Mouse (Mus musculus): ENCODE results near the gene Hapln4.

Hapln4 gene

DNA sequence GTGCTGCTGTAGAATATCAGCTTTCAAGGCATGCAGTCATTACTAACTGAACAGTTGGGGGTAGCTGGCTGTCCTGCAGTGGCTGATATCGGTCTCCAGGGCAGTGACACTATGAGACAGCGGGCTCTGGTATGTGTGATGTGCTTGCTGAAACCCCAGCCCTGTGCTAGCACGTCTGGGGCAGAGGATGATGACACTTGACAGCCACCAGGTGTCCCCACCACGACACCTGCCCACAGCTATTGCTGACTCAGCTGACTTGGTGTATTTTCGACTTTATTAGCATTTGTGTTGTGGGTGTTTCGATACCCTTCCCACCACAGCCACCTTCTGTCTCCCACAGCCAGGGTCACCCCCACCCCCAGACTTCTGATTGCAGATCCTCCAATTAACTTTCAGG lies 21.2 kb downstream of the Hapln4 start:
- peak; percentile 38 for DNase-seq

- no peak for DNase-seq
Observed at GRCm38 (mm10) chr8:70104922-70105321, 21.7 kb downstream of the Hapln4 start.

GRCm38 (mm10) chr8:70110451-70110850 lies 27.2 kb downstream of the Hapln4 start:
- no peak for DNase-seq

- DNase-seq, result no peak
Observed at GRCm38 (mm10) chr8:70111192-70111795, 28.0 kb downstream of the Hapln4 start.

DNA sequence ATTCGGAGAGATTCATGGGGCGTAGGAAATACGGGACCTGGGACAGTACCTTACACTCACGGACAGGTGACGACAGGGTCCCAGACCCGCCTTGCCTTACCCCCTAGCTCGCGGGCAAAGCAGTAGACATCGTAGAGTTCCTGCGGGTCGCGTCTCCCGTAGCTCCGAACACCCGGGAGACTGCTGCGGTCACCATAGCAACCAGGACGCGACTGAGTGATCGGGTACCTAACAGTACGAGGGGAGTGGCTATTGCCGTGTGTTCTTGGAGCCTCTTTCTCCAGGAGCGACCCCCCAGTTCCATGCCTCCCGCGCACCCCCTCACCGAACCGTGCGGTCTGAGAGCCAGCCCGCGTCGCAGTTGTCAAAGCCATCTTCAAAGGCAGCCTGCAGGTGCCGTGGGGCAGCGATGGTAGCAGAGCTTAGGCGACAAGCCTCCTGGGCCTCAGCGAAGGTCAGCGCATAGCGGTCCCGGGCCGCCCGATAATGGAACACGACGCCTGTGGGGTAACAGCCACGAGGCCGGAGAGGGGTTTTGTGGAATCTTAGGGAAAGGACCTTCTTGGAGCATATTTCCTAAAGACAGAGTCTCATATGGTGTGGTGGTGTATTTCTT lies 29.3 kb downstream of the Hapln4 start:
- no peak for DNase-seq

DNA sequence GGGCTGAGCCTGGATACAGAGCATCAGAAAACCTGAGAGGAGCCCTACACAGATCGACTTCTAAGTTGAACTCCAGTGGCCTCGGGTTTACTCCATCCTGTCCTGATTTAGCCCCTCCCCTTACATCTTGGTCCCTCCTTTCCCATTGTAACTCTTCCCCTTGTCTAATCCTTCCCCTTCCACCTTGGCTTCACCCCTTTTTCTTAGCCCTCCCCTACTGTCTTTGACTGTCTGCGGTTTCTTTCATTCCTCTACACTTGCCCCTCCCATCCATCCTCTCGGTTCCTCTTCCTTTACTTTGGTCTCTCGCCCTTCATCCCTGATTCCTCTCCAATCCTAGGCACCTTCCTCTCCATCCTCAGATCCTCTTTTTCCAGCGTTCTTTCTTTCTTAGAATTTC lies 31.2 kb downstream of the Hapln4 start:
- no peak for DNase-seq

DNA sequence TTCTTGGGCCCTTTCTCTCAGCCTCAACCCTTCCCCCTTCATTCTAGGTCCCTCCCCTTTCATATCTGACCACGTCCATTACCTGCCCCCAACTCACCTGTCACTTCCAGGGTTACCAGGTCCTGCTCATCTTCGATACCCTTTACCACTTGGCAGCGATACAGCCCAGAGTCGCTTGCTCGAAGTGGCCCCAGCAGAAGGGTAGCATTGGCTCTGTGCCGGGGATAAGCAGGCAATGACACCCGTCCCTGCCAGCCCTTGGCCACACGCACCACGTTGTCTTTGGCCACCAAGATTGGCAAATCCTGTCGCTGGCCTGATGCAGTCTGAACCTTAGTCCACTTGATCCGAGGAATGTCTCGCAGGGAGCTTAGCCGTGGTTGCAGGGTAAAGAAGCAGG lies 31.6 kb downstream of the Hapln4 start:
- DNase-seq, result no peak

DNA sequence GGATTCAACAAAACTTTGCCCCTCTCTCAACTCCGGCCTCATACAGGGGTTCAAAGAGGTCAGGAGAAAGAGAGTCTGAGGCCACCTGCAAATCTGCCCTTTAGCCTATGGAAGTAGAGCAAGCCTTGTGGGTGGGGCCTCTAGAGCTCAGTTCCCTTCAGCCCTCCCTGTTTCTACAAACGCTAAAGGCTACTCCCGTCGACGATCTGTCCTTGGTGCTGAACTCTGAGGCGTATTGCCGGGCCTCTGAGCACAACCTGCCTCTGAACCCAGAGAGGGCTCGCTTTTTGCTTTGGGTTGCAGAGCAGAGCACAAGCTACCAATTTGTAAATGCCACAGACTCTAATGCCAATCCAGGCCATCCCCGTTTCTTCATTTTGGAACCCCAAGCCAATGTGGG lies 34.4 kb downstream of the Hapln4 start:
- DNase-seq, result peak; percentile 28

- no peak for DNase-seq
Observed at GRCm38 (mm10) chr8:70118726-70119700, 35.8 kb downstream of the Hapln4 start.

DNA sequence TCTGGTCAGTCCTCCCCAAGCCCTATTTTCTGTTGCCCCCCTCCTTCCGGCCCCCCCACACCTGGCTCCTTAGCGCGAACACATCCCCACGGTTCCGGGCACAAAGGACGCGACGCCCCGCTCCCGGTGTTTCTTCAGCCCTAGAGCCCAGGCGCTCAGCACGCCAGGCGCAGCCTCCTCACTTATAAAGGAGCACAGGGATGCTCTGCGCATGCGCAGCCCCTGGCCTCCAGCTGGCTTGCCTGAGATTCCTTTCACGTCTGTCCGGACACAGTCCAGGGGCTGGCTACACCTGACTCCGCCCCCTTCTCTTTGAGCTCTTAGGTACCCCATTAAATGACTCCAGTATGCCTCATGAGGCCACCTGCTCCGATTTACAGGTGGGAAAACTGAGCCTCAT lies 37.4 kb downstream of the Hapln4 start, which contains the start of gene Ncan:
TSS of gene Ncan (minus strand) at position 207 of the 400 bp plus-strand sequence.
- peak; percentile 79 for DNase-seq

- no peak for DNase-seq
Observed at GRCm38 (mm10) chr8:70122863-70123262, 39.6 kb downstream of the Hapln4 start.

DNA sequence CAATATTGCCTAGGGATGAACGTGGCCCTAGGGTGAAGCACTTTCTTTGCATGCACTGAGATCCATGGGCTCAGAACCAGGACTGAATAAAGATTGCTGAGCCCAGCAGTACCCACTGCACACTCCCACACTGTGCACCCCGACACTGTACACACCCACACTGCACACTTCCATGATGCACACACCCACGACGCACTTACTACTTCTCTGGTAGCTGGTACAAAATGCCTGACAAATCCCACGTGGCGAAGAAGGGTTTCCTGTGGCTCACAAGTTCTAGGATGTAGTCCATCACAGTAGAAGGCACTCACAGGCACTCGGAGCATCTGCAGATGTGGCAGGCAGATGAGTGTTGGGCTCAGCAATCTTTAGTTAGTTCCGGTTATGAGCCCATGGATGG lies 41.7 kb downstream of the Hapln4 start:
- no peak for DNase-seq

- peak; percentile 49 for DNase-seq
Observed at GRCm38 (mm10) chr8:70128435-70128834, 45.2 kb downstream of the Hapln4 start.

- DNase-seq, result peak; percentile 25
Observed at GRCm38 (mm10) chr8:70129309-70129952, 46.2 kb downstream of the Hapln4 start.

- DNase-seq, result no peak
Observed at GRCm38 (mm10) chr8:70130066-70130465, 46.8 kb downstream of the Hapln4 start.

GRCm38 (mm10) chr8:70131166-70131883 lies 48.1 kb downstream of the Hapln4 start, which contains the start of gene Nr2c2ap:
Gene Nr2c2ap (plus strand): TSS chr8:70131333.
- DNase-seq, result peak; percentile 89

GRCm38 (mm10) chr8:70134086-70134485 lies 50.8 kb downstream of the Hapln4 start:
- DNase-seq, result no peak

- no peak for DNase-seq
Observed at GRCm38 (mm10) chr8:70134931-70135330, 51.7 kb downstream of the Hapln4 start.

GRCm38 (mm10) chr8:70136591-70136990 lies 53.3 kb downstream of the Hapln4 start:
- DNase-seq, result no peak

DNA sequence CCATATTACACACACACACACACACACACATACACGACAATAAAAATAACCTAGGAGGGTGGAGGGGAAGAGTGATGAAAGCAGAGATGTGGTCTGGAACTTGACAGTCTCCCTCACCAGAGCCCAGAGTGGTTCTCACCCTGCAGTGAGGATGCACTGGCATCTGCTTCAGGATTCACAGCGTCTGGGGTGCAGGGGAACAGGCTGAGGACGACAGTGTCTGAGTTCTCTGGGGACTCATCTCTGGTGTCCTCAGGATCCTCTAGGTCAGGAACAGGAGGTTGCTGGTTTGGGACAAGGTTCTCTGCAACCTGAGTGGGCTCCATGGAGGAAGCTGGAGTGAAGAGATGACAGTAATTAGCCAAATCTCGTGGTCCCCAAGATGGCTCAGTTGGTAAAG lies 54.6 kb downstream of the Hapln4 start:
- DNase-seq, result no peak

- DNase-seq, result peak; percentile 100
Observed at GRCm38 (mm10) chr8:70139026-70139857, 56.0 kb downstream of the Hapln4 start, which contains the start of the genes Rfxank, Borcs8 and Mef2b. Gene Rfxank (minus strand): TSS chr8:70139154. Gene Borcs8 (plus strand): TSS chr8:70139499. Gene Mef2b (plus strand): TSS chr8:70139711.

All from kidney, postnatal 14 days (tissue).